Mouse (Mus musculus): ENCODE results near the gene Vmn1r202. TPM values are rescaled to one million over a fixed set of nuclear protein-coding genes. Genes with fewer than 3 reads are reported as not detected.
"Not testable (repeated sequence)": the region's sequence is repeated elsewhere in the genome, so short reads cannot be mapped to it uniquely, and the experiment has no call there.

Vmn1r202 gene
- total RNA-seq (2014; rRNA removed) (not detected in 2 replicates), polyA plus RNA-seq (2015; fragmentation: Nextera tagmentation; extraction: Ambion mirVana) (not detected in 2 replicates)

DNA sequence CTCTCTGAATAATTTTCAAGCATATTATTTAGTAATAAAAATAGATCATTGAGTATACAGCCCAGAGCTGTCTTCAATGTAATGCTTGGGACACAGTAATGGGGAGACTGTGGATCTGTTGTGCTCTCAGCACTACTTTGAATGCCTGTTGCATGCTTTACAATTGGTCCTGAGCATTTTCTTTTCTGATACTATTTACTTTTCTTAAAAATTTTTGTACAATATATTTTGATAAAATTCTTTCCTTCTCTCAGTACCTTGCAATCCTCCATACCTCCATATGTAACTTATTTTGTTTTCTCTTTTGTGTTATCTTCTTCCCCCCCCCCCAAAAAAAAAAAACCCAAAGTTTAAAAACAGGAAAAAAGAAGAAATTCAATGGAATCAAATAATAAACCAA, at the start of gene Vmn1r202:
Vmn1r202 (minus strand) TSS at position 101 of the 400 bp plus-strand sequence.
- no peak within 1 kb of the TSS for H3K4me2 ChIP-seq (ENCODE audit: low read depth, low read length, poor library complexity, severe bottlenecking)
- no peaks in the 10 kb centered on the region for H3K4me1 ChIP-seq (ENCODE audit: insufficient read depth, low read length)
- no peak within 1 kb of the TSS for H3K4me3 ChIP-seq (ENCODE audit: low read depth, low read length)
- no peak within 1 kb of the TSS for H3K27ac ChIP-seq (ENCODE audit: low read depth, low read length)
- DNase-seq (ENCODE audit: low spot score) (no peak), ATAC-seq (ENCODE audit: low FRiP score) (no peak)
- no peaks in the 10 kb centered on the region for H3K36me3 ChIP-seq (ENCODE audit: insufficient read depth, low read length)
- TF ChIP-seq CTCF (IDR thresholded peaks at IDR 0.05): no peak
- no peaks in the 10 kb centered on the region for H3K27me3 ChIP-seq (ENCODE audit: insufficient read depth, low read length)
- H3K9me3 ChIP-seq (ENCODE audit: low read length): no peaks in the 10 kb centered on the region
- H3K9ac ChIP-seq (replicated peaks; ENCODE audit: low read length, poor library complexity, severe bottlenecking): no peak within 1 kb of the TSS

DNA sequence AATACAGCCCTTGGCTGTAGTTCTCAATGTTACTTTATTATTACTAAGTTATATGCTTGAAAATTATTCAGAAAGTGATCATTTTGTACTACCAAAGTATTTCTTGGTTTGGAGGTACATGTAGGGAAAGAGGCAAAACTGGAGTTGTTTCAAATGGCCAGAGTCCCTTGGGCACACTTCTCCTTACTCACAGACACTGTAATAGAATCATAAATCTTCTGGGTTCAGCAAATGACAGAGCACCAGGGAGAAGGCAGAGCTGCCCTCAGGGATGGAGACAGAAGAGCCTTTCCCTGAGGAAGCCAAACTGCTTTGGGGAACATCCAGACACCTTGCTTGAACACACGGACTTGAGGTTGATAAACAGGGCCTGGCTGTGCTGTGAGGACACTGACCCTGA, 47.7 kb upstream of the Vmn1r202 start, which contains the start of gene Vmn1r204:
Vmn1r204 (plus strand) TSS at position 301 of the 400 bp plus-strand sequence.
- H3K27ac ChIP-seq (ENCODE audit: low read depth, low read length); DNase-seq (ENCODE audit: low spot score); H3K9ac ChIP-seq (replicated peaks; ENCODE audit: low read length, poor library complexity, severe bottlenecking); H3K4me1 ChIP-seq (ENCODE audit: insufficient read depth, low read length); H3K36me3 ChIP-seq (ENCODE audit: insufficient read depth, low read length); H3K9me3 ChIP-seq (ENCODE audit: low read length); H3K4me2 ChIP-seq (ENCODE audit: low read depth, low read length, poor library complexity, severe bottlenecking); H3K4me3 ChIP-seq (ENCODE audit: low read depth, low read length); ATAC-seq (ENCODE audit: low FRiP score); H3K27me3 ChIP-seq (ENCODE audit: insufficient read depth, low read length): not testable (repeated sequence)
- WGBS: 57% methylated on average over 1 of the region's 1 CpGs

DNA sequence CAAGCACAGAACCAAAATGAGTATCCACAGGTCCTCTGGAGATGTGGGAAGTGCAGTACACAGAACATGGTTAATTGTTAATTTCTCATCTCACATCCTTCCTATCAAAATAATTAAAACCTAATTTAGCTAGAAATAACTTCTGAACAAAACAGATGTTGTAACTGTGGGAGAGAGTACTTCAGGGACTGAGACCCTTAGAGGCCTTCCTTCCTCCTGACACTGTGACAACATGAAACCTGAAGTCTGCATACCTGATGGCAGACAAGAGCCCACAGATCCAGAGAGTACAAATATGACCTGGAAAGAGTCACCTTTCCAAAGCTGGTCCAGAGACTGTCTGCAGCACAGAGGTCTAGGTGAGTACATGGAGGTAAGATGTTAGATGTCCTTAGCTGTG, 12.6 kb upstream of the Vmn1r202 start, which contains the start of gene Vmn1r203:
Vmn1r203 (plus strand) TSS at position 301 of the 400 bp plus-strand sequence.
- H3K9ac ChIP-seq (replicated peaks; ENCODE audit: low read length, poor library complexity, severe bottlenecking): no peak within 1 kb of the TSS
- H3K4me3 ChIP-seq (ENCODE audit: low read depth, low read length): no peak within 1 kb of the TSS
- no peaks in the 10 kb centered on the region for H3K4me1 ChIP-seq (ENCODE audit: insufficient read depth, low read length)
- H3K27ac ChIP-seq (ENCODE audit: low read depth, low read length): no peak within 1 kb of the TSS
- H3K9me3 ChIP-seq (ENCODE audit: low read length): no peaks in the 10 kb centered on the region
- H3K4me2 ChIP-seq (ENCODE audit: low read depth, low read length, poor library complexity, severe bottlenecking): no peak within 1 kb of the TSS
- no peak for DNase-seq (ENCODE audit: low spot score)
- no peaks in the 10 kb centered on the region for H3K27me3 ChIP-seq (ENCODE audit: insufficient read depth, low read length)
- no peaks in the 10 kb centered on the region for H3K36me3 ChIP-seq (ENCODE audit: insufficient read depth, low read length)
- no peak for ATAC-seq (ENCODE audit: low FRiP score)
- TF ChIP-seq CTCF (IDR thresholded peaks at IDR 0.05): no peak

DNA sequence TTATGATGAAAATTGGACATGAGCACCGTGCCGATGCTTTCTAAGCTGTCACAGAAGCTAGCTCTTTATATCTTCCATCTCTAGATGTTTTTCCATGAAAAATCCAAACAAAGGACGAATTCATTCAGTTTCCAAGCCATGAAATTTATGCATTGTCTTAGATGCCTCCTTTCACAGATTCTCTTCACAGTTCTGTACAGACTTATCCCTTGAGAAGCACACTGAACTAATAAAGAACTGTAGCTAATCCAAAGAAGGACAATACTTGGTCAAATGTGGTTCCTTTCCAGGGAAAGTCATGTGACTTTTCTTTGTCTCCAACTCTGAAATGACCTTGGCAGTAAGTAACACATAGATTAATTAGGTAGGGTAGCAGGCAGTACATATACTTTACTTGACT, 2.8 kb downstream of the Vmn1r202 start:
- Histone ChIP-seq H3K27me3 (ENCODE audit: insufficient read depth, low read length) (no peaks in the 10 kb centered on the region), H3K27ac (ENCODE audit: low read depth, low read length) (no peak overlapping the region), H3K4me1 (ENCODE audit: insufficient read depth, low read length) (no peaks in the 10 kb centered on the region), H3K36me3 (ENCODE audit: insufficient read depth, low read length) (no peaks in the 10 kb centered on the region), H3K4me2 (ENCODE audit: low read depth, low read length, poor library complexity, severe bottlenecking) (no peak overlapping the region), H3K9ac (replicated peaks; ENCODE audit: low read length, poor library complexity, severe bottlenecking) (no peak overlapping the region), H3K4me3 (ENCODE audit: low read depth, low read length) (no peak overlapping the region), H3K9me3 (ENCODE audit: low read length) (no peaks in the 10 kb centered on the region)
- ATAC-seq (ENCODE audit: low FRiP score): no peak
- WGBS: 19% methylated on average over 3 of the region's 3 CpGs
- no peak for DNase-seq (ENCODE audit: low spot score)
- no peak for TF ChIP-seq CTCF (IDR thresholded peaks at IDR 0.05)

DNA sequence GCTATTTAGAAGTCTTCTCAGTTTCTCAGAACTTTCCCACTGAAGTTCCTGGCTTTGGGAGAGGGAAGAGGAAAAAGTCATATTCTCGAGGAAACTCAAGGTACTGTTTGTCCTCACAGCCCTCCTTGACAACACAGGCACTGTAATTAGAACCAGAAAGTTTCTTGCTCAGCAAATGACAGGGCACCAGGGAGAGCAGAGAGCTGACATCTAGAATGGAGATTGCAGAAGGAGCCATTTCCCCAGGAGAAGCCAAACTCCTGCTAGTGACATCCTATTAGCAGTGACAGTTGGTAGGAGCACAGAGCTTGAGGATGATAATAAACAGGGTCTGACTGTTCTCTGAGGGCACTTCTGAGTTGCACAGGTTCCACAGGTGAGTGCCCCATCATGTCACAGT, 33.6 kb downstream of the Vmn1r202 start, which contains the start of gene Vmn1r201:
Vmn1r201 (plus strand) TSS at position 301 of the 400 bp plus-strand sequence.
- DNase-seq (ENCODE audit: low spot score) (no peak), ATAC-seq (ENCODE audit: low FRiP score) (no peak)
- WGBS: 72% methylated on average over 1 of the region's 1 CpGs
- Histone ChIP-seq H3K4me1 (ENCODE audit: insufficient read depth, low read length) (no peaks in the 10 kb centered on the region), H3K36me3 (ENCODE audit: insufficient read depth, low read length) (no peaks in the 10 kb centered on the region), H3K27ac (ENCODE audit: low read depth, low read length) (no peak within 1 kb of the TSS), H3K9ac (replicated peaks; ENCODE audit: low read length, poor library complexity, severe bottlenecking) (no peak within 1 kb of the TSS), H3K27me3 (ENCODE audit: insufficient read depth, low read length) (no peaks in the 10 kb centered on the region), H3K9me3 (ENCODE audit: low read length) (no peaks in the 10 kb centered on the region), H3K4me2 (ENCODE audit: low read depth, low read length, poor library complexity, severe bottlenecking) (no peak within 1 kb of the TSS), H3K4me3 (ENCODE audit: low read depth, low read length) (no peak within 1 kb of the TSS)
- TF ChIP-seq CTCF (IDR thresholded peaks at IDR 0.05): no peak

DNA sequence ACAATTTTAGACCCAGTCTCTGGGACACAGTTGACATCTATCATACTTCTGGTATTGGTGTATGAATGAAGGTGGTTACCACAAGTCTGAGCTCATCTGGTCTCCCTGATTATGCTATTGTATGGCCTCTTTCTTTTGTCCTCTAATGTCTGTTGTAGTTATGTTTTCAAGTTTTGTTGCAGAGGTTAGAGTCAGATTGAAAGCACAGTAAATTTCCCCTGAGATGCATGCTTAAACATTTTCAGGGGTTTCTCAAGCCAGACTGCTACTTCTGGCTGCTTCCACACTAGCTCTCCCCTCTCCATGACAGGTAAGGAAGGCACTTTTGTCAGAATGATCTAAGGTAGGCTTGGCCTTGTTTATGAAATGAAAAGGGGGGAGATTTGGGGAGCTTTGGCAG, 50.0 kb downstream of the Vmn1r202 start:
- Histone ChIP-seq H3K9me3 (ENCODE audit: low read length) (no peaks in the 10 kb centered on the region), H3K27ac (ENCODE audit: low read depth, low read length) (no peak overlapping the region), H3K9ac (replicated peaks; ENCODE audit: low read length, poor library complexity, severe bottlenecking) (no peak overlapping the region), H3K4me3 (ENCODE audit: low read depth, low read length) (no peak overlapping the region), H3K4me2 (ENCODE audit: low read depth, low read length, poor library complexity, severe bottlenecking) (no peak overlapping the region), H3K36me3 (ENCODE audit: insufficient read depth, low read length) (no peaks in the 10 kb centered on the region), H3K4me1 (ENCODE audit: insufficient read depth, low read length) (no peaks in the 10 kb centered on the region), H3K27me3 (ENCODE audit: insufficient read depth, low read length) (no peaks in the 10 kb centered on the region)
- no peak for ATAC-seq (ENCODE audit: low FRiP score)
- TF ChIP-seq CTCF (IDR thresholded peaks at IDR 0.05): no peak
- DNase-seq (ENCODE audit: low spot score): no peak

Other genes with a start within 250 kb of the Vmn1r202 start
- not detected in 2 replicates for gene Vmn1r195, start 234.9 kb downstream of the Vmn1r202 start, total RNA-seq (2014; rRNA removed)
- gene Vmn1r195, start 234.9 kb downstream of the Vmn1r202 start, polyA plus RNA-seq (2015; fragmentation: Nextera tagmentation; extraction: Ambion mirVana): not detected in 2 replicates
- gene Vmn1r196, start 215.5 kb downstream of the Vmn1r202 start, total RNA-seq (2014; rRNA removed): not detected in 2 replicates
- gene Vmn1r196, start 215.5 kb downstream of the Vmn1r202 start, polyA plus RNA-seq (2015; fragmentation: Nextera tagmentation; extraction: Ambion mirVana): not detected in 2 replicates
- gene Vmn1r197, start 180.8 kb downstream of the Vmn1r202 start, total RNA-seq (2014; rRNA removed): not detected in 2 replicates
- not detected in 2 replicates for gene Vmn1r197, start 180.8 kb downstream of the Vmn1r202 start, polyA plus RNA-seq (2015; fragmentation: Nextera tagmentation; extraction: Ambion mirVana)
- not detected in 2 replicates for gene Vmn1r198, start 155.0 kb downstream of the Vmn1r202 start, total RNA-seq (2014; rRNA removed)
- not detected in 2 replicates for gene Vmn1r198, start 155.0 kb downstream of the Vmn1r202 start, polyA plus RNA-seq (2015; fragmentation: Nextera tagmentation; extraction: Ambion mirVana)
- gene Vmn1r199, start 125.6 kb downstream of the Vmn1r202 start, total RNA-seq (2014; rRNA removed): not detected in 2 replicates
- not detected in 2 replicates for gene Vmn1r199, start 125.6 kb downstream of the Vmn1r202 start, polyA plus RNA-seq (2015; fragmentation: Nextera tagmentation; extraction: Ambion mirVana)
- gene Vmn1r200, start 115.0 kb downstream of the Vmn1r202 start, total RNA-seq (2014; rRNA removed): not detected in 2 replicates
- gene Vmn1r200, start 115.0 kb downstream of the Vmn1r202 start, polyA plus RNA-seq (2015; fragmentation: Nextera tagmentation; extraction: Ambion mirVana): not detected in 2 replicates
- not detected in 2 replicates for gene Vmn1r201, start 33.5 kb downstream of the Vmn1r202 start, total RNA-seq (2014; rRNA removed)
- gene Vmn1r201, start 33.5 kb downstream of the Vmn1r202 start, polyA plus RNA-seq (2015; fragmentation: Nextera tagmentation; extraction: Ambion mirVana): not detected in 2 replicates
- gene Vmn1r203, start 12.7 kb upstream of the Vmn1r202 start, total RNA-seq (2014; rRNA removed): not detected in 2 replicates
- not detected in 2 replicates for gene Vmn1r203, start 12.7 kb upstream of the Vmn1r202 start, polyA plus RNA-seq (2015; fragmentation: Nextera tagmentation; extraction: Ambion mirVana)
- gene Vmn1r204, start 47.8 kb upstream of the Vmn1r202 start, total RNA-seq (2014; rRNA removed): not detected in 2 replicates
- gene Vmn1r204, start 47.8 kb upstream of the Vmn1r202 start, polyA plus RNA-seq (2015; fragmentation: Nextera tagmentation; extraction: Ambion mirVana): not detected in 2 replicates
- not detected in 2 replicates for gene Vmn1r205, start 87.6 kb upstream of the Vmn1r202 start, total RNA-seq (2014; rRNA removed)
- not detected in 2 replicates for gene Vmn1r205, start 87.6 kb upstream of the Vmn1r202 start, polyA plus RNA-seq (2015; fragmentation: Nextera tagmentation; extraction: Ambion mirVana)
- gene Vmn1r206, start 118.9 kb upstream of the Vmn1r202 start, total RNA-seq (2014; rRNA removed): not detected in 2 replicates
- gene Vmn1r206, start 118.9 kb upstream of the Vmn1r202 start, polyA plus RNA-seq (2015; fragmentation: Nextera tagmentation; extraction: Ambion mirVana): not detected in 2 replicates
- gene Vmn1r207-ps, start 224.2 kb upstream of the Vmn1r202 start, total RNA-seq (2014; rRNA removed): not detected in 2 replicates
- gene Vmn1r207-ps, start 224.2 kb upstream of the Vmn1r202 start, polyA plus RNA-seq (2015; fragmentation: Nextera tagmentation; extraction: Ambion mirVana): not detected in 2 replicates

All from midbrain, postnatal 0 days (tissue).